Mouse (Mus musculus) left cerebral cortex, postnatal 10 days (tissue): ENCODE measurements at regions not wholly inside any gene's neighbourhood (a gene's known extent, or its start where the extent isn't known, plus 50 kb on each side); places are given as distances from the start of the nearest gene placed in this dataset.

Experiments
- DNase-seq, 2 experiments: peaks; one replicate each; pipeline ENCODE4 v3.0.0; 2021 to 2022; ENCODE audit warnings: low spot score in 2 of 2, mixed read lengths in 1 of 2; ENCODE audit errors: extremely low spot score in 1 of 2
- intact Hi-C: fragments of 180-260 bp; cut with DNase I; formaldehyde crosslinking; loops from one replicate; pipeline ENCODE4 v1.15.1; 2025

DNA sequence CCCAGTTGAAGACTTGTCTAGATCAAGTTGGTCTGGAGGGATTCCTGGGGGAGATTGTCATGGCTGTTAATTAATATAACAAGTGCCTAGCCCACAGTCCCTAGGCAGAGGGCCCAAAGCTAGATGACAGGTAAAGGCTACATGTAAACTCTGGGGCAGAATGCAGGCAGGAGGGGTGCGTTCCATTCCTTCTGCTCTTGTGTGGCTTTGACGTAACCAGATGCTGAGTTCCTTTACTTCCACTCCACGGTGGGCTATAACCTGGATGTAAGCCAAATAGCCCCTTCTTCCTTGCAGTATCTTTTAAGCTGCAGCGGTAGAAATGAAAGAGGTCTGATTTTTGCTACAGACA lies 185.3 kb upstream of the Nckap5 start:
- intact Hi-C loops = loop anchor here (5.0 kb wide), 2 partner anchors 186 to 456 kb away; no protein-coding TSS in a partner anchor
- DNase-seq = no peak

DNA sequence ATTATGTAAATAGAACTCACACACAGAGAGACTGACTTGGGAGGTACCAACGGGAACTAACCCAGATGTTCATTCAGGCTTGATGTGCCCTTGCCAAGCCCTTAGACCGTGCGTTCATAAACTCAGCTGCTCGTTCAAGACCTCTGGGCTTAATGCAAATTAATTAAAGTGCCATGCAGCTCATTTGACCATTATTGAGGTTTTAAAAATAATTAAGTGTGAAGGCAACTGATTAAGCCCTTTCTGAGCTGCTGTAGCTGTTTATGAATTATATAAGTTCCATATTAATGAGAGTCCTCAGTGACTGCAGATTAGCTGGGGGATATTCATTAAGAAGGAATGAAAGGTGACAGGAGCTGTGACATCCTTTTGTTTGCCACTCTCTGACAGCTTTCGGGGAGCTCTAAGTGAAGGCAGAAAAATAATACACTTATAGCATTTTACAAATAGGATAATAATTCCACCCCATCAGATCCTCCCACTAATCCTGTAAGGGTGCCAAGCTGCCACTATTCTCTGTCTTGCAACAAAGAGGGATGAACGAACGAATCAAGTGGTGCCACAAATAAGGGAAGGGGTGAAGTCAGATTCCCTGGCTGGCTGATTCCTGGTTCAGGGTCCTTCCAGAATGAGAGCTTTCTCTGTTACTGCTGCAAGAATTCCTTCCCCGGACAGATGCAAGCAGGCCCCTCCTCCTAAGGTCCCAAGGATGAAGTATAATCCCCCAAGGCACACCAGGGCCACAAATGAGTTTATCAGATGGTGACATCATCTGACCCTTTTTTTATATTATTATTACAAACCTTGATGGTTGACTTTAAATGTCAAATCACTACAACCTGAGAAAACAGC lies 184.7 kb upstream of the Nckap5 start:
- intact Hi-C loops = loop anchor here (5.0 kb wide), 2 partner anchors 187 to 457 kb away; no protein-coding TSS in a partner anchor
- no peak for DNase-seq

DNA sequence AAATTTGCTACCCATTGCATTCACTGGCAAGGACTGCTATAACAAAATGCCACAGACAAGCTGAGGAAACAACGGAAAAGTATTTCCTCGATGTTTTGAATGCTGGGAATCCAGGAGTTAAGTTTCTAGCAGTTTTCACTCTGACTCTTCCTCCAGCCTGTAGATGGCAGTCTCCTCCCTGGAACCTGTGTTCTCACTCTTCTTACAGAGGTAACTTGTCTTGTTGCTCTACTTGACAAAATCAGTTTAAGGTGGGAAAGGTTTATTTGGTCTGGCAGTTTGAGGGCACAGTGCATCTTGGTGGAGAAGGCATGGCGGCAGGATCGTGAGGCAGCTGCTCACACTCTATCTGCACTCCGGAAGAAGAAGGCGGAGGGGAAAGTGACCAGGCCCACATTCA lies 181.3 kb upstream of the Nckap5 start:
- intact Hi-C loops = loop anchor here (2.0 kb wide), 1 partner anchor 447 kb away; no protein-coding TSS in a partner anchor
- no peak for DNase-seq

DNA sequence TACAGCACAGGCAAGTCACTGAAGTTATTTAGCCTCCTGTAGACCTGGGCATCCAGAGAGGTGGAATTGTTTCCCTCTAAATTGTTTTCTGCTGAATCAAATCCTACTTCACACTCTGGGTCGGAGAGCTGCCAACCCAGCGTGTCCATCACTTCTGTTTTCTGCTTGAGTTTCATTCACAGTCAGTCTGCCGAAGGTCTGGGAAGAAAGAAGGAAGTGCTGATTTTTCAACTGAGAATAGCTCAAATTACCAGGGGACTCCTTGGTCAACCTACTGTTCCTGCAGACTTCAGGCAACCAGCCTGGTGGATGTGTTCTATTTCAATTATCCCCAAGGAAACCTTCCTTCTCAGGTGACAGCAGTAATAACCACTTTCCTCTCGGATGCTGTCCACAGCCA lies 179.1 kb upstream of the Nckap5 start:
- DNase-seq = no peak
- intact Hi-C loops = no loop called here

DNA sequence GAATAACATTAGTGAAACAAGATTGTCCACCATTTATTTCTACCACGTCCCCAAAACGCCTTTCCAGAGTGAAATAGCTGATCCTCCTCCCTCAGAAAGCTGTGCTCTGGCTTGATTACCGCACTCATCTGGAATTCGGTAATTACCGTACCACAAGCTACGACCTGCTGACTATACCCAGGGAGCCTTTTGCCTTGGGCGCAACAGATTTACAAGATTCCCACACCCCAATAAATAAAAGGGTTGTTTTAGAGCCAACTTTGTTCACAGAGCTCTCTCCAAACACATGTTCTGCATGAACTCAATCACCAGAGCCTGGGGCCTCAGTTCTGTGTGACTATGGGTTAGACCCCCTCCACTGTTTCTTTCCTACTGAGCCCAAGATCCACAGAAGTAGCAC lies 171.1 kb upstream of the Nckap5 start:
- DNase-seq = no peak
- intact Hi-C loops = no loop called here

DNA sequence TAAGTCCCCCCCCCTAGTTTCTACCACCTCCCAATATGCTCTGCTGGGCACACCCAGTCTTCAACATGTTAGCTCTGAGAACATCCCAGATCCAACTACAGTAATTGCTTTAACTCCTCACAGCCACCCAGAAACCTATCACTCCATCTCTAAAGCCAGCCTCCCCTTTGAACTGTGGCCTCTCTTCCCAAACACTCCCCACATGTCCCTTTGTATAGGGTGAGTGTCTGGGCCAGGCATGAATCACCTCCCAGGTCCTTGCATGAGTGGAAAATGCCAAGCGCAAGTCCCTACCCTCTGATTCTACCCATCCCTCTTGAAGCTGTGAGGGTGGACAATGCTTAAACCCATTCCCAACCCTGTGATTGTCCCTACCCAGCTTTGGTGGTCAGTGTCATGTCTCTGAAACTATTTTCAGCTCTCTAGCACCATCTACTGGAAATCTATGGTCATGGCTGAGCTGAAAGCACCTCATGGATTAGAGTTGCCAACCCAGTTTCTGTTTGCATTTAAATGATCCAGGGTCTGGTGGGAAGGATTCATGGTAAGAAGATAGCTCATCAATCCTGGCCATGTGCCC lies 162.6 kb upstream of the Nckap5 start:
- DNase-seq = peak; percentile 30 to 60
- intact Hi-C loops = loop anchor here (5.0 to 10.0 kb wide), 2 partner anchors 61 to 1388 kb away; no protein-coding TSS in a partner anchor

DNA sequence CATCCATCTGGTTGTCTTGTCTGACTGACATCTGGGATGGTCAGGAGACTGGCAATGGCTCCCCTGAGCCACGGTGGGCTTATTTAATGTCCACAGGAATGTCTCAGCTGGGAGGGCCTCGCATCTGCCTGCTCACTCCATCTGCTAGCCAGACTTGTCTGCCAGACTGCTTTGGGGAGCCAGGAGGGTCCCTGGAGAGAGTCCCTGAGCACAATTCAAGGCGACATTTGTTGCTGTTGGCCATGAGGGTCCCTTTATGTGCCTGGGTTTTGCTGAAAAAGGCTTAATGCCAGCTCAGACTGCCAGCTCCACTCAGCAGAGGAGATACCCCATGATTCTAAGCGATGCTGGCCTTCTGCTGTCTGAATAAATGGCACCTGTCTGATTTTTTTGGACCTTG lies 161.8 kb upstream of the Nckap5 start:
- intact Hi-C loops = loop anchor here (5.0 to 10.0 kb wide), 2 partner anchors 60 to 1388 kb away; no protein-coding TSS in a partner anchor
- no peak for DNase-seq

DNA sequence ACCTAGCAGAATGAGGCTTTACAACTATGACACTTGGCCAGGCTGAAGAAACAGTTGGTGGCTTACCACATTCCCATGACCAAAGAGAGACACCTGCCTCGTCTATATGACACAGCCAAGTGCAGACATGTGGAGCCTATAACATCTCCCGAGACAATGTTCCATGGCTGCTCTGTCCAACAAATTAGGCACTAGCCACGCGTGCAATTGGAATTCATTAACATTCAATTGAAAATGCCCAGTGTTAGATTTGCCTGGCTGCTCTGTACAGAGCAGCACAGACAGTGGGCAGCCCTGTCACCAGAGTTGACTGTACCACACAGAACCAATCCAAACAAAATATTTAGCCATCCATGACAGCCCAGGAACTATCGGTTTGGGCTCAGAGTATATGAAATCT lies 152.2 kb upstream of the Nckap5 start:
- intact Hi-C loops = no loop called here
- DNase-seq = no peak

DNA sequence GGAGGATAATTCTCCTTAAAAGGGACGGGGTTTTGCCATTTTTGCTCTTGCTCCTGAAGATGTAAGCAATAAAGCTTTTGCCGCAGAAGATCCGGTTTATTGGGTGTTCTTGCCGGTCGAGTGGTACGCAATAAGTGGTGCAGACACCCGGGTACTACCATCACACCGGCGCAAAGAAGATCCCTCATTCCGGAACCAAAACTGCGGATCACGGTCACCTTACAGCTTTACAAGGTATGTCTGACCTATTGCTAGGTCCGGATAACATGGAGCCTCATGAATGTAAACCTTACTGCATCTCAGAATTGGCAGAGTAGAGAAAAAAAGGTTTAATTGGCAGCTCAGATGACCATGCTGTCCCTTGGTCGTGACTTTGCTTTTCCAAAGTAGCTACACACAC lies 149.7 kb upstream of the Nckap5 start:
- intact Hi-C loops = no loop called here
- no peak for DNase-seq

DNA sequence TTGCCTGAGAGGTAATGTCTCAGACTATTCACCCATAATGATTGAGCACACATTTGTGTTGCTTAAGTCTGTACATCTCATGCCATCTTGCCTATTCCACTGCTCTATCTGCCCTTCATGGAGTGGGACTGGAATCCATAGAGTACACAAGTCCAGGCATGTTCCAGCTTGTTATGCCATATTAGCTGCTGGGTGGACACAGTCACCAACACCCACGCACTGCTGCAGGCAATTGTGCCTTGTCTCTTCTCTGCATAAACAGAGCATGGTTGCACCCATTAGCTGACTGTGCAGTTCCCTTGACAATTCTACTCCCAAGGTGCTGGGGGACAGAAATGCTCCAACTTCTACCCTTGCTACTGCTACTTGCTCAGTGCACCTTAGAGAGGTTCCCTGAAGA lies 143.3 kb upstream of the Nckap5 start:
- DNase-seq = no peak
- intact Hi-C loops = no loop called here

DNA sequence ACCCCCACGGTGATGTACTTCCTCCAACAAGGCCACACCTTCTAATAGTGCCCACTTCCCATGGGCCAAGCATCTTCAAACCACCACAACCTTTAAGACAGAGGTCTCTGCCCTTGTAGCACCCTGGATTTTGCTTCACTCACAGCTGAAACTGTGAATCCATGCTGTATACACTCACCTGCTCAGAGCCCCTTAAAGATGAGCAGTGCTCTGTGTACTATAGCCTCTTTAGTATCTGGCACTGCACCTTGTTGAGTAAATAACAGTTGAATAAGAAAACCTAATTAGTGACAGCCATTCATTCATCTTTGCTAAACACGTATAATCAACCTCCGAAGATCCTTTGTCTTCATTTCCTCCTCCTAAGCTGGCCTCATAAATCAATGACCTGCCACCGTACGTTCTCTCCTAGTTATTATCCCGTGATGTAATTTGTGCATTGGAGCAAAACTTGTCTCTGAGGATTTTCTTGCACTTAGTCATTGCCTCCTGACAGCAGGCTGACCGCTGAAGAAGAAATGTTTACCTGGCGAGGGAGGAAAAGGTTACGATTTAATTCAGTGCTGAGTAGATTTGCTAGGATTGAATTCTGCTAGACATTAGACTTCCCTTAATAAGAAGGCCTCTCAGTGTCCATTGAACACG lies 141.3 kb upstream of the Nckap5 start:
- no peak for DNase-seq
- intact Hi-C loops = no loop called here

DNA sequence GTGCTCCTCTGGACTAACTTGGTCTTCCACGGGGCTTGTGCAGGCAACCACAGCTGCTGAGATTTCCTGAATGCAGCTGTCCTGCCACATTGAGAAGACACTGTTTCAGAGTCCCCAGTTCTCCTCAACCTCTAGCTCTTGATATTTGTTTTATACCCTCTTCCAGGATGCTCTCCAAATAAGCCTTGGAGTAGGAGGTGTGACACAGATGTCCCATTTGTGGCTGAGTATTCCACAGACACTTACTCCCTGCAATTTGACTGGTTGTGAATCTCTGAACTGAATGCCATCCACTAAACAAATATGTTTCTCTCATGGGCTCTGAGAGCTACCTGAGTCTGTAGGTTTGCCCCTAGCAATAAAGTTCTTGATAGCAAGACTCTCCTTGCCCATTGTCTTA lies 140.5 kb upstream of the Nckap5 start:
- intact Hi-C loops = no loop called here
- DNase-seq = no peak

DNA sequence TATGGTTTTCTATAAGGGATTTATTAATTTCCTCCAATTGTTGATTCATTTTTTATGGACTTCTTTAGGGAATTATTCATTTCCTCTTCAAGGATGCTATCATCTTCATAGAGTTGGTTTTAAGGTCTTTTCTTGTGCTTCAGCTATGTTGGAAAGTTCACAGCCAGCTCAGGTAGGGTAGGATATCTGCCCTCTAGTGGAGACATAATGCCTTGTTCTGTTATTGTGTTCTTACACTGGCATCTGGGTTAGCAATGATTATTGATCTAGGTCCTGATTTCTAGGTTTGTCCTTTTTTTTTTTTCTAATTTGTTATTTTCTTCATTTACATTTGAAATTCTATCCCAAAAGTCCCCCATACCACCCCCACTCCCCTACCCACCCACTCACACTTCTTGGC lies 135.8 kb upstream of the Nckap5 start:
- DNase-seq = no peak

DNA sequence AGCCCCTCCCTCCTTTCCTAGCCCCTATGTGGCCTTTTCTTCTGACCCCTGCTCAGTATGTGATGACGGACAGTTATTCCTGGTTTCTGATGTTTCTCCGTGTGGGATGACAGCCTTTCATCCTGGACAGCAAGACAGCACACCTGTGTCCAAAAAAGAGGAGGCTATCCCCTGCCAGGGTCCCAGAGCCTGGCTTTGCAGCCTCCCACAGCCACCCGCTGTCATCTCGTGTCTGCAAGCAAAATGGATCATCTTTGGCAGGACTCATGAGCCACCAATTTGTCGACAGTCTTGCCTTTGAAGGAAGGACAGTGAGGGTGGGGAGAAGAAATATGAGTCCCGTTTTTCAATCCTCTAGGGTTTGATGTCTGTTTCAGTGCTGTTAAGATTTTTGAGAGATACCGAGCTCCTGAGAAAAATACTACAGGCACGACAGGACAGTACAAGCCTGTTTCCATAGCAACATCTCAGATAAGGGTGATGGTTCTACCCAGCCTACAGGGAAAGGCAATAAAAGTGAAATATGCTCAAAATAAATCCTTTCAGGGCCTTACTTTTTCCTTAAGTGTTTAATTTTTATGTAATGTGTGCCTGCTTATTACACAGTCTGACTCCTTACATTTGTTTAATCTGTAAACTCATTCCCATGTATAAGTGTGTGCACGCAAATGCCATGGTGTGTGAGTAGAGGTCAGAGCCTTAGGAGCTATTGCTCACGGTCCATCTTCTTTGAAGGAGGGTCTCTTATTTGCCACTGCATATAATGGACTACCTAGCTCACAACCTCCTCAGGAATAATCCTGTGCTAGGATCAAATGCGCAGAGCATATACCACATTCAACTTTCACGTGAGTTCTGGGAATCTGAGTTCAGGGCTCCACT lies 125.5 kb upstream of the Nckap5 start:
- intact Hi-C loops = no loop called here
- DNase-seq = peak in 1 of 2 experiments; percentile 23

More for the DNA sequence above, 135.8 kb upstream of the Nckap5 start:
- intact Hi-C loops = no loop called here

DNA sequence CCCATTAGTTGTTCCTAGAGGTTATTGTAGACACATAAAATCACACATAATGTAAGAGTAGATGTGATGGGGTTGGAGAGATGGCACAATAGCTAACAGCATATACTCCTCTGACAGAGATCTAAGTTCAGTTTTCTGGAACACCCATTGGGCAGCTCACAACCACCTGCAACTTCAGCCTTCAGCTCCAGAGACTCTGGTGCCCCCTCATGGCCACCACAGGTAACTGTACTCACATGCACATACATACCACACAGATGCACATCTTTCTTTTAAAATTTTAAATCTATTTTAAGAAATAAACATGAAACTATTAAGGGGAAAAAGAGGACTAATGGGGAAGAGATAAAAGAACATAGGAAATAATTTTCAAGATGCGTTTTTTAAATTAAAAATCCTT lies 117.3 kb upstream of the Nckap5 start:
- intact Hi-C loops = no loop called here
- DNase-seq = no peak

DNA sequence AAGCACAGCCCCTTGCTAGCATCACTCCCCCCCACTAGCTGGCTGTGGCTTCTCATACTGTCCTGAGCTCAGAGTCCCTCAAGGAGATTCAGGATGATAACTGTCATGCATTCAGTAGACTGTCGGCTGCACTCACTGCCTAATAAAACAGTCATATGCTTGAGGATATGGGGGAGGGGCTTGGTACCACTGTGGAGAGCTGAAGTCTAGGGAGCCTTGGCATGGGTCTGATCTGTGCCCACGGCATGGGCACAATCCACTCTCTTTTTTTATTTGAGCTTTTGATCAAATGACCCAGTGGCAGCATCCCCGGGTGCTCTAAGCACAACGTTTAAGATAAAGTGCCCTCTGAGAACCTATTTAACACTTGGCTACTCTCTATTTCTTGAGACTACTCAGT lies 102.1 kb upstream of the Nckap5 start:
- no peak for DNase-seq
- intact Hi-C loops = loop anchor here (5.0 to 10.0 kb wide), 4 partner anchors 60 to 1328 kb away; no protein-coding TSS in a partner anchor

DNA sequence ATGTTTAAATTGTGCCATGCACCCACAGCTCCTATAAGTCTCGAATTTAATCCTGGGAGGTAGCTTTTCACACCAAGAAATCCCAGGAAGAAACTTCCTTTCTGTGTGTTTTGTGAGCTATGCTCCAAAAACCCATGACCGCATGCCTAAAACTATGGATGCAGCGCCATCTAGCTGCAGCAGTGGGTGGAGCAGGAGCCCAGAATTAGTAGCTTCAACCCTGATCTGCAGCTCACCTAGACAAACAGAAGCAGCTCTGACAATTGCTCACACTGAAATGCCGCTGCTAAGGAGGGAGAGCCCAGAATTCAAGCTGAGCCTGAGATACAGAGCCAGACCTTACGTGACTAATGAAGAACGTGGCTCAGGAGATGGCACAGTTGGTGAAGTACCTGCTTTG lies 101.2 kb upstream of the Nckap5 start:
- intact Hi-C loops = loop anchor here (5.0 to 10.0 kb wide), 4 partner anchors 61 to 1327 kb away; no protein-coding TSS in a partner anchor
- peak; percentile 75 to 89 for DNase-seq

DNA sequence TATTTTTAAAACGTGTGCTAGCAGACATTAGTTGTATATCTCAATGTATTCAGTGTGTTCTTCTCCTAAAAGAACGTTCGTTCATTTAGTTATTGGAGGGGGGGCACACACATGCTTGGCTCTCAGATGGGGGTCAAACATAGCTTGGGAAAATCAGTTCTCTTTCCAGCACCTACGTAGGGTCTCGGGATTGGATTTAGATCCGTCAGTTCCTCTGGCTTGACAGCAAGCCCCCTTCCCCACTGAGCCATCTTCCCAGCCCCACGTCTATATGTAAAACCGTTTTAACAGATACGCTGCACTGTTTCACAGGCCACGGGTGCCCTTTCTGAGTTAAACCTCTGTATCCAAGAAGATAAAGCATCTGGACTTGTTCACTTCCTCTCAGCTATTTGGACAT lies 100.5 kb upstream of the Nckap5 start:
- intact Hi-C loops = loop anchor here (5.0 to 10.0 kb wide), 4 partner anchors 61 to 1326 kb away; no protein-coding TSS in a partner anchor
- no peak for DNase-seq

DNA sequence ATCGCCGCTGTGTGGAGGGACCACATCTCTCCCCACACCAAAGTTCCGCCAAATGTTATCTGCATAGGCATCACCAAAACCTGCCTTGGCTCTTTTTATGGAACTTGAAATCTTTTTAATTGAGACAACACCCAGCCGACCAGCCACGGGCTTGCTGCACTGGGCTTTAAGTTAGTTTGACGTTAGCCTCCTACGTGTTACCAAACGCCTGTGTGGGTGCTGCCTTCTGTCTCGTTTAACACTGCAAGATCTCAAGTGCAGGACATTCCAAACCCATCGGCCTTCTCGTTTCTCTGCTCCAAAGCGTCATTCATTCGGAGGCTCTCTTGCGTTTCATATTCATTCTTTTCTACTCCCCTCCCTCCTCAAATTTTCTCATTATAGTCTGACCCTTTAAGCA lies 100.0 kb upstream of the Nckap5 start:
- DNase-seq = no peak
- intact Hi-C loops = loop anchor here (5.0 to 10.0 kb wide), 4 partner anchors 62 to 1326 kb away; no protein-coding TSS in a partner anchor
